Mouse (Mus musculus): ENCODE measurements around the gene Psenen.
A peak's percentile ranks its signal among the peaks of the same experiment; 100 is the strongest.

The Psenen gene

DNA sequence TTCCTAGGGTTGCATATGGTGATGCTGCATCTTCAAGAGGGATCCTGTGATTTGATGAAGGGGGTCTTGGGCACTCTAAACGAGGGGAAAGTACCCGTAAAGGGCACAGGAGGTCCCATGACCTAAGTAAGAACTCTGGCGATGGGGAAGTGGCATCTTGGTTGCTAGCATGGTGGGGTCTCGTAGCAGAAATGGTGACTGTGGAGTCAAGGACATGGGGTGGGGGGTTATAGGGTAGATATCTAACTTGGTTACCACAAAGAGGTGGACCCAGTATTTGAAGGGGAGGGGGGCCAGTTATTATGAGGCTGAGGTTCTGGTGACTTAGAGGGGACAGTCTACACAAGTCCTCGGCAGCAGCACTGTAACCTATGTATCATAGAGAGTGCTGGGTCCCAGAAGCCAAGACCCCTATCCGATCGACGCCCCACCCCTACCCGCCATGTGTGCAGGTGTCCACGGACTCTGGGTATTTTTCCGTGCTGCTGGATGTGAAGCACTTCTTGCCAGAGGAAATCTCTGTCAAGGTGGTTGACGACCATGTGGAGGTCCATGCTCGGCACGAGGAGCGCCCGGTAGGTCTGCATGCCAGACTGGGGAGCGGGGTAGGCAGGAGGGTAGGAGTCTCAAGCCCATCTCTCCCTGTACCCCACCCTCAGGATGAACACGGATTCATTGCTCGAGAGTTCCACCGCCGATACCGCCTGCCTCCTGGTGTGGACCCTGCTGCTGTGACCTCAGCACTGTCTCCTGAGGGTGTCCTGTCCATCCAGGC, 9.4 kb downstream of the Psenen start:
- no peak for DNase-seq (ENCODE audit: low spot score)

DNA sequence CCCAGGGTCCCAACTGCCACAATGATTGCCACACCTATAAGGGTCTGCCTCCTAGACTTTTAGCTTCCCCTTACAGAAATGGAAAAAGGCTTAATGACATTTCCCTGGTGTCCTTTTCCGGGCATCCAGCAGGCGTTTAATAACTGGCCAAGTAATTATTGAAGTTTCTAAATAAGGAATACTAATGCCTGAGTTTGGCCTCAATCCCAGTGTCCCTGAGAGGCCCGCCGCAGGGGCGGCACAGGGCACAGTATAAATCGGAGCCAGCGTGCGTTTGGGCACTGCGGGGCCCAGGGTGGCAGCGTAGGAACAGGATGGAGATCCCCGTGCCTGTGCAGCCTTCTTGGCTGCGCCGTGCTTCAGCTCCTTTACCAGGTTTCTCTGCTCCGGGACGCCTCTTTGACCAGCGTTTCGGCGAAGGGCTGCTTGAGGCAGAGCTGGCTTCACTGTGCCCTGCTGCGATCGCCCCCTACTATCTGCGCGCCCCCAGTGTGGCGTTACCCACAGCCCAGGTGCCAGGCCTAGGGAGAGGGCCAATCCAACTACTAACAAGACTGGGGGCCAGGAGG, 10.3 kb downstream of the Psenen start:
- no peak for DNase-seq (ENCODE audit: low spot score)

DNA sequence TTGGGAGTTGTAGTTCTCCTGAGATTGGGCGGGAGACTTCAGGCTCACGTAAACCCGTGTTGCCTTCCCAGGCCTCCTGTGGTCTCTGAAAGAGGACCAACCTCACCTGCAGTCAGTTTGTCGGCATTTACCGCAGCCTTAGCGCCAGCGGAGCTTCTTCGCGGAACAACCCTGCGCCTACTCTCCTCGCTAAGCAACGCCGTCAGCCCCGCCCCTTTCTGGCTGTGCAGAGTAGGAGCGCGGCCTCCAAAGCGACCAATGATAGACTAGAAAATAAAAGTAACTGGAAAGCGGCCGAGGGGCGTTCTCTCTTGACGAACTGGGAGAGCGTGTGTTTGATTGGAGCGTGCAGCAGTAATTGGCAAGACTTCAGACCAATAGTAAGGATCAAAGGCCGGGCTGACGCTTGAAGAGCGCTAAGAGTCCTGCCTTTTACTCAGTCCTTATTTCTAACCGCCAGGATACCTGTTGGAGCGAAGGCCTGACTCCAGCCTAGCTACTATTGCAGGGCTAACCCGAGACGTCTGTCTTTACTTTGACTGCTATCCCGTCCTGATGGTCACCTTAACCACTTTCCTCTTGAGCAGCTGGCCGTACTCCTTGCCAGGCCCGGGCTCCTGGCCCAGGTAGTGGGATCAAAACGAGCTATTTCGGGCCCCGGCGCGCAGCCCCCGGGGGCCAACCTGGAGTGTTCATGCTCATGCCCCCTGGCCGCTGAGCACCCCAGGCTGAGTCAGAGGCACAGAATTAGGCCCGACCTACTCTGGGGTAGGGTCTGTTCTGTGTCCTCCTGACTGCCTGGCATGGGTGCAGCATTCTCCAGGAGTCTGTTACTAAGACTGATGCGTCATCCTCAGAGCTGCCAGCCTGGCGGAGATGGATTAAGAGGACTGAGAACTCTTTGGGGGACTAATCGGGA, 11.1 kb downstream of the Psenen start, which contains the start of the genes Hspb6 and Proser3:
Gene Hspb6, plus strand, starts transcription at position 77 of the 919 bp plus-strand sequence.
Gene Proser3, minus strand, starts transcription at position 198 of the 919 bp plus-strand sequence.
- DNase-seq (ENCODE audit: low spot score), result peak; percentile 99

DNA sequence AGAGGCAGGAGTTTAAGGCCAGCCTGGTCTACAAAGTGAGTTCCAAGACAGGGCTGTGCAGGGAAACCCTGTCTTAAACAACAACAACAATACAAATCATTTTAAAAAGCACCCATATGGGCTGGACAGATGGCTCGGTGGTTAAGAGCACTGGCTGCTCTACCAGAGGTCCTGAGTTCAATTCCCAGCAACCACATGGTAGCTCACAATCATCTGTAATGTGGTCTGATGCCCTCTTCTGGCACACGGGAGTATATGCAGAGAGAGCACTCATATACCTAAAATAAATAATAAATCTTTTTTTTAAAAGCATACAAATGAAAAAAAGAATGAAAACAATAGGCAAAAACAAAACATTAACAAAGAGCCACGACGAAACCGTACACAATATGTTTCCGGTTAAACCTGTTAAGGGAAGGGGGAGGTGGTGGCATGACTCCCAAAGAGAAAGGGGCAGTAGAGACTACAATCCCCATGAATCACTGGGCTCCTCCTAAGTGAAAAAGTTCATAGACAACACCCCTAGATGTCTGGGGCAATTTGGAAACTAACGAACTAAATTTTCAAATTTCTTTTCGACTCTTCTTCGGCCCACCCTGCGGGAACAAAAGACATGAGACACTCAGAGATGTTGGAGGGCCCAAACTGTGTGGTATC, 11.9 kb downstream of the Psenen start:
- DNase-seq (ENCODE audit: low spot score), result no peak

DNA sequence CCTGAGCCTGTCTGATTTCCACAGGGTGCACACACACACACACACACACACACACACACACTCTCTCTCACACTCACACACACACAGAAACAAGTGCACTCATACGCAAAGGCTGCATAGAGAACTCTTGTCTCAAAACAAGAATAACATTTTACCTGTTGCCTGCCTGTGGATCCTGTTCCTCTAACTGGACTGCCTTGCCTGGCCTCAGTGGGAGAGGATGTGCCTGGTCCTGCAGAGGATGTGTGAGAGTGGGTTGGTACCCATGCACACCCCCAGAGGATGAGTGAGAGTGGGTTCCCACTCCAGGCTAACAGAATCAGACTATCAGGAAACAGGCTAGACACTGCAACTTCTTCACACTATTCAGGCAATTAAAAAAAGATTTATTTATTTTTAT, 12.8 kb downstream of the Psenen start:
- DNase-seq (ENCODE audit: low spot score), result no peak

DNA sequence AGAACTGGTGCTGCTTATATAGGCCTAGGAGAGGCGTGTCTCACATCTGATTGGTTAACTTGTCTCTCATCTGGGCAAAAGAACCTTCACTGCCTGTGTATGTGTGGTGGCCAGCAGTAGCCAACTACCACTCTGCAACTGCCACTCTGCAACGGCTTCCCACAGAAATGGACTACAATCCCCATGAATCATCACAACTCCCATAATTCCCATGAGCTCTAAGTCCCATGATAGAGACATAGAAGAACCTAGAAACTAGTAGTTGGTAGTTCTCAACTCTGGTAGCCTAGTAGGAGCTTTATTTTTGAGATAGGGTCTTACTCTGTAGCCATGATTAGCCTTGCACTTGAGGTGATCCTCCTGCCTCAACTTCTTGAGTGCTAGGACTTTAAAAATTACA, 13.5 kb downstream of the Psenen start:
- no peak for DNase-seq (ENCODE audit: low spot score)

DNA sequence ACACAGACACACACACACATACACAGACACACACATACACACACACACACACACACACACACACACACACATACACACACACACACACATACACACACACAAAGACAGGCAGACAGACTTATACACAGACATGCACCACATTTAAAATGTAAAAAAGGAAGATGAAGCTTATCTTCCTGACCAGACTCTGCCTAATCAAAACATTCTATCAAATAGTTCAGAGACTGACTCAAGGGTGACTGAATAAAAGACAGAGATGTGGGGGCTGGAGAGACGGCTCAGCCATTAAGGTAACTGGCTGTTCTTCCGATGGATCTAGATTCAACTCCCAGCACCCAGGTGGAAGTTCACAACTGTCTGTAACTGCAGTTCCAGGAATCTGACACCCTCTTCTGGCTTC, 19.1 kb downstream of the Psenen start:
- no peak for DNase-seq (ENCODE audit: low spot score)

DNA sequence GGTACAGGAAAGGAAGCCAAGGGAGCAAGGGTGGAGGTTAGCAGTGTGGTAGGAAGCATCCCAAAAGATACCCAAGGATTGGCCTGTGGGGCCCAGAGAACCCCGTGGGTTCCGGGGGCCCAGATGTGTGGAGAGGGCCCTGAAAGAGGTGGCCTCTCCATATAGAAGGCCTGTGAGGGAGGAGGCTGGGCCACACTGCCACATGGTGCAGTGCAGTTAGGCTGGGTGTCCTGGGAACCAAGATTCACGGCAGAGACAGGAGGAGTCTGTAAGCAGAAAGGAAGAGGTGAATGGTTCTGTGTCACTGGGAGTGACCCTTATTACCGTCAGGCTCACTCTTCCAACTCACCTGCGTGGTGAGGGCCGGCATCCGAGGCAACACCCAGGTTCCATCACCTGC, 22.9 kb downstream of the Psenen start:
- no peak for DNase-seq (ENCODE audit: low spot score)

DNA sequence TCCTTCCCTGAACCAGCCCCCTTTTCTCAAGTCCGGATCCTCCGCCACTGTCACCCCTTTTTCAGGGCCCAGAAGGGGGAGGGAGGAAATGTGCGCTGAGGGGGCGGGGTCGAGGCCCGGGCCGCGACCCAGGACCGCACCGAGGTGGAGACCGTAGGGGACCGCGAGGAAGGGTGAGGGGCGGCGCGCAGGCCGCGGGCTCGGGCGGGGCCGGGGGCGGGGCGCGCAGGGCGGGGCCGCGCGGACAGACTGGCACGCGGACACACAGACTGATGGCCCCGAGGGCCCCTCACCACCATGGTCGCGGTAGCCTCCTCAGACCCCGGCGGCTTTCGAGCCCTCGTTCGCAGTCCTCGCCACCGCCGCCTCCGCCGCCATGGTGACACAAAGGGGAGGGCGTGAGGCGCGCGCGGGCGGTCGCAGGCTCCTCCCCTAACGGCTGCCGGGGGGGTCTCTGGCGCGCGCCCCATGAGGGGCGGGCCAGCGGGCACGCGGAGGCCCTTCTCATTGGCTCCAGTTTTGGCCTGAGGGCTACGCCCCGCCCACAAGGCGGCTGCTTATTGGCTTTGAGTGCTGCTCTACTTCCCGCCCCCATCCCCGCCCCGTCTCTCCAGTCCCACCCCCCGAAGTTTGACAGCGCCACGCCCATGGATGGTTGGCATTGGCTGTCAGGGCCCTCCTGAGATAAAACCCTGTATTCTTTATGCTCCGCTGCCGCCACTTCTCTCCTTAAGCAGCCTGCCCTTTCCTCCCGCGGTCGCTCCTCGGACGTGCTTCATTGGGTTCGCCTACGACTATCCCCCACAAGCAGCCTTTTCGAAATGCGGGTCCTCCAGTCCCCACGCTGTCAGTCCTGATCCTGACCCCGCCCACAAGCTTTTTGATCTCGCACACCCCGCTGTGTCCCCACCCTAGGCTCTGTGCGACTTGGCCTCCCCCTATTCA, 28.5 kb downstream of the Psenen start, which contains the start of gene Arhgap33:
Gene Arhgap33, minus strand, starts transcription at position 428 of the 945 bp plus-strand sequence.
- peak; percentile 96 for DNase-seq (ENCODE audit: low spot score)

DNA sequence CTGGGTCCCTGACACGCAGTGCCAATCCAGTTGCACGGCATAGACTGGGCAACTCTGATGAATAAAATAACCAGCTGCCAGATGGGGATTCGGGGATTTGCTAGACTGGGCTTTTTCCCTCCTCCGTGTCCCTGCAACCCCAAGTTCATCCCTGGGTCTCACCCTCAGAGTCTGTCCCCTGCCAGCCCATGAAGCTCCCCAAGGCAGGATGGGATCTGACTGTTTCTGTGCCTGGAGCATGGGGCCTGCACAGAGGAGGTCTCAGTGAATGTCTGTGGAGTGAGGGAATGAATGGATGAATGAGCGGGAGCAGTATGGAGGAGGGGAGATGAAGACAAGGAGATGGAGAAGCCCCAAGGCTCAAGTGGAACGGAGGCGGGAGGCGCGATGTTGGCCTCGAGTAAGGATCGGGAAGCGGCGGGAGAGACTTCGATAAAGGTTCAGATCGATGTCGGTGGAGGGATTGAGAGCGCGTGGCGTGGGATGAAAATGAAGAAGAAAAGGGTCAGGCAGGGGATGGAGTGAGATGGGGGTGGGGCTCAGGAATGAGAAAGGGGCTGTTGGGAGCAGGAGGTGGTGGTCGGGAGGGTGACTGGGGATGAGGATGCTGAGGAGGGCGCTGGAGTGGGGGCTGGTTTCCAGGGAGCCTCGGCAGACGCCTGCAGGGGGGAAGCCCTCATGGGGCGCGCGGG, 29.3 kb downstream of the Psenen start:
- no peak for DNase-seq (ENCODE audit: low spot score)

DNA sequence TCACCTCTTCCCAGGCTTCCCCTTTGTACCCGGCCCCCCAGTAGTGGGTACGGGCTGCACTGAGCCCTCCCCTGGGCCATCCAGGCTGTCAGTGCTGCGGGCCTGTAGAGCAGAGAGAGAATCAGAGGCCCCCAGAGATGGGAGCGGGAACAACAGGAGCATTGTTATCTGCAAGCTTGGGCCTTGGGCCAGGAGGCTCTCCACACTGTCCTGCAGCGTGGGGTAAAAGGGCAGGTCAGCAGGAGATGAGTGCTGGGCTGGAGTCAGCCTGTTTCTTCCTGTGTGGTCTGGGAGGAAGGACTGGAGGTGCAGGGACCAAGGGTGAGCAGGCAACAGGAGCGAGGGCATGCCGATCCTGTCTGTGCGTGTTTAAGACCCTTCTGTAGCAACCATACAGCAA, 30.5 kb downstream of the Psenen start:
- no peak for DNase-seq (ENCODE audit: low spot score)

DNA sequence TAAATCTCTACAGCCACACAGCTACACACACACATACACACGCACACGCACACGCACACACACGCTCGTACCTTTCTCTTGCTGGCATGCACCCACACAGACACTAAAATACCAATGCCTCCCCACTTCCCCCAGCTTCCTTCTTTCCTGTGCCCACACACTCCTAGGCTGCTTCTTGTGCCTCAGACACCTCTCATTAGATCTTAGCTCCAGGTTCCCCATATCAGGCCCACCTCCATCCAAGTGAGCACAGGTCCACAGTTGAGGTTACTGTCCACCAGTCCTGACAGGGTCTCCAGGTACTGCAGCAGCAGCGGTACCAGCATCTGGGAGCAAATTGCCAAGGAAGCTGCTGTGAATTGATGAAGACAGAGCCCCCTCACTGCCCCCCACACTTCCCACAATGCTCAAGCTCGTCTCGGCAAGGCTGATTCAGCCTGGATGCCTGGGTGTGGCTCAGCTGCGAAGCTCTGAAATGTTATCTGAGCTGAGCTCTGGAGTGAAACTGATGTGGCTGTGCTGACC, 32.1 kb downstream of the Psenen start:
- no peak for DNase-seq (ENCODE audit: low spot score)

DNA sequence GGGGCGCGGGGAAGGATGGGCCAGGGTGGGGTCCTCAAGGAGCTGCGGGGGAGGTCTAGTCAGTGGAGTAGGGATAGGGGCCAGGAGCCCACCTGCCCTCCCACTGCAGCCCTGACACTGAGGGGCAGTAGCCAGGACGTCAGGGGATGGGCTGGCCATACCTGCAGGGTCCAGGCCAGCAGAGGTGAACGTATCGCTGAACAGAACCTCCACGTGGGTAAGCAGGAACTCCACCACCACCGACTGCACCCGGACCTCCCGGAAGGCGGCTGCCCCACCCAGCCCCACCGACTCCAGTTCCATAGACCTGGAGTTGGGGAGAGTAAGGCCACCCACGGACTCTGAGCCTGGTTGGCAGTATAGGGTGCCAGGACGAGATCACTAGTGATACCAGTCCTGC, 36.4 kb downstream of the Psenen start:
- DNase-seq (ENCODE audit: low spot score), result no peak

DNA sequence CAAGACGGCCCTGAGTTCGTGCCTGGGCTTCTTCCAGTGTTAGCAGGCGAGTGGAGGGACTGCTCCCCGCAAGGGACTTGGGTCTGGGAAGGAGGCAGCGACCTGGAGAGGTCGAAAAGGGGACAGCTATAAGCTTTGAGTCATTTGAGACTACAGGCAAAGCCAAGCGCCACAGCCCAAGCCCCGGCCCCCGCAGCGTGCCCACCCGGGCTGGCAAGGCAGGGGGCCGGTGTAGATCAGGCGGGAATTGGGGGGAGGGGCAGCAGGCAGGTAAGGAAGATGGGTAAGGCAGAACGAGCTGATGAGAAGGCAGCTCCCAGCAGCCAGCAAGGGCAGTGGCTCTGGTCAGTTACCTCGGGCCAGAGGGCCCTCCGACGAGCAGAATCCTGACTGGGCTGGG, 37.0 kb downstream of the Psenen start:
- no peak for DNase-seq (ENCODE audit: low spot score)

DNA sequence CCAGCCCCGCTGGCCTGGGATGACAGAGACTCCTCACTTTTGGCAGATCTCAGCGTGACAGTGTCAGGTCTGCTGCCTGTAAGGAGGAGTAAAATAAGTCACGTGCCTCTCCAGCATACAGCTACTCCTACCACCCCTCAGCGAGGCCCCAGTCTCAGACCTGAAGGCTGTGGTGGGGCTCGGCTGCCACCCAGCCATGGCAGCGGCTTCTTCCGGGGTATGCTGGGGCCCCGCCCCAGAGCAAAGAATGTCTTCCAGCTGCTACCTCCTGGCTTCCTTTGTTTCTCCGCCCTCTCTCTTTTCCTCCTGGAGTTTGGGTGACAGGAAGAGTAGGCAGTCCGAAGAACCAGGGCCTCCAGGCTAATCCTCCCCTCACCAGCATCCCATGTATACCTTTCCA, 37.5 kb downstream of the Psenen start:
- DNase-seq (ENCODE audit: low spot score), result no peak

DNA sequence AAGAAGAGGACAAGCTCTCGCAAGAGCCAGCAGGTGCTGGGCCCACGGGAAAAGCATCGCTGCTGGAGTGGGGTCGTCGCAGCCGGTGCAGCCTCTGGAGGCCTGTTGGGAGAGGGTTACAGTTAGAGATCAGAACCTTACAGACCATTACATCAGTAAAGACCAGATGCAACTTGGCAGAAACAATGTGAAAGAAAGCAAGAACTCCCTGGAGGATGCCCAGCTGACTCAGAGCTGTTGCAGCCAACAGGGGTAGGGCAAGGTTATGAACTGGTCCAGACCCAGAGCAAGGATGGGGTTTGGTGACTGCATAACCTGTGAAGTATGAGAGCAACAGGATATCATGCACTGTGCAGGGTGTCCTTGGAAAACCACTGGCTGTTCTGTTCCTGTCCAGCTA, 38.9 kb downstream of the Psenen start:
- DNase-seq (ENCODE audit: low spot score), result no peak

DNA sequence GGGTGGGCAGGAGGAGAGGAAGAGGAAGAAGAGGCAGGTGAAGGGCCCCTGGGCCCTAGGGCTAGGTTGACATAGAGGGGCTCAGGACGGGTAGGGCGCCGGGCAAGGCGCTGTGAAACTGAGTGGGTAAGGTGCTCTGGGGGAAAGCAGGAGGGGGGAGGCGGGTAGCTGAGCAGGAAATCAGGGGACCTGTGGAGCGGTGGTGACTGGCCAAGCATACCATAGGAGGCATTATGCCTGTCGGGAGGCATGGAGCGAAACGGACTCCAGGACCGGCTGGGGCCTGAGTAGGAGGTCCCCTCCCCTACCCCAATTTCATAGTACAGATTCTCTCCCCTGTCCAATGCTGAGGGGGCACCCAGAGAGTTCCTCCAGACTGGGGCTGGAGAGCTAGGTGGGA, 40.6 kb downstream of the Psenen start:
- DNase-seq (ENCODE audit: low spot score), result no peak

DNA sequence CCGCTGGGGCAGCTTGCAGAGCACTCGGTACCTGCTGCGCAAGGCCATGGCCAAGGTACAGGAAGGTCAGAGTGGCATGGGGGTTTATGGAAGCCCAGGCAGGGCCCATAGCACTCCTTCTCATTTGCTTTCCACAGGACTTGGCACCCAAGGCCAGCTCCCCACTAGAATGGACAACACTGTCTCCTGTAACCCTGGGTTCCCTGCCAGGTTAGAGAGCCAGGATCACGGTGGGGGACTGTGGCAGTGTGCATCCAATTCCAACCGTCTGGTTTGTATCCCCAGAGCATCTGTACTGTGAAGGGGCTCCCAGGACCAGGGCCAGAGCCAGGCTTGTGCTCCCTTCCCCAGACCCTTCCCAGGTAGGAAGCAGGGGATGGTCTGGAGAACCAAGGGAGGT, 42.6 kb downstream of the Psenen start:
- DNase-seq (ENCODE audit: low spot score), result no peak

DNA sequence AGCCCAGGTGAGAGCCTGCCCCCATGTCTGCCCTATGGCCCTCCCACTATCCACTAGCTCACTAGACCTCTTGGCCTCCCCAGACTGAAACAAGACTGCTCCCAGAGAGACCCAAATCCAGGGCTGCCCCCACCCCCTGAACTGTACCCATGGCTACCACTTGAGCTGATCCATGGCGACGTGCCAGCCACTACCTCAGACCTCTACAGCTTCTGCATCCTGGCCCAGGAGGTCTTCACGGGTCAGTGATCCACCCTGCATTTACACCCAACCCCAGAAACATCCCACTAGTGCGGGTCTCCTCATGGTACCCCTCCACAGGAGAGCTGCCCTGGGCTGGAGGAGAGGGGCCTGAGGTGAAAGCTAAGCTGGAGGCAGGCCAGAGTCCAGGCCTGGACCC, 43.0 kb downstream of the Psenen start:
- DNase-seq (ENCODE audit: low spot score), result no peak

DNA sequence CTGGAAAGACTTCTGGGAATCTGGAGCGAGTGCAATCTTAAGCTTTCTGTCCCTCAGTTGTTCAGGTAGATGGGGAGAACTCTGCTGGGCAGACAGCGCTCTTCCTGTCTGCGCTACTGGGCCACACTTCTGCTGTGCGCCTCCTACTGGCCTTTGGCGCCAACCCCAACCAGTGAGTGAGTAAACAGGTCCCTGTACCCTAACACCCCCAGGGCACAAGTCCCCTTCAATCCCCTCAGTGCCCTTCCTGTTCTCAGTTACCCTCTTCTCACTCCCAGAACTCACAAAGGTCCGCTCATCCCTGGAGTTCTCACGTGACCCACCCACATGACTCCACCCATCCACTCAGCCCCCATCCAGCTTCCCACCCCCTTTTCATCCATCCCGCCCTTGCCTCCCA, 45.1 kb downstream of the Psenen start:
- DNase-seq (ENCODE audit: low spot score), result no peak
